Mouse (Mus musculus): ENCODE measurements around the gene Nat10. TPM values are rescaled to one million over a fixed set of nuclear protein-coding genes. Genes with fewer than 3 reads are reported as not detected.

The Nat10 gene
- polyA plus RNA-seq, 1 experiment from 2014 or later = 22.7 TPM

DNA sequence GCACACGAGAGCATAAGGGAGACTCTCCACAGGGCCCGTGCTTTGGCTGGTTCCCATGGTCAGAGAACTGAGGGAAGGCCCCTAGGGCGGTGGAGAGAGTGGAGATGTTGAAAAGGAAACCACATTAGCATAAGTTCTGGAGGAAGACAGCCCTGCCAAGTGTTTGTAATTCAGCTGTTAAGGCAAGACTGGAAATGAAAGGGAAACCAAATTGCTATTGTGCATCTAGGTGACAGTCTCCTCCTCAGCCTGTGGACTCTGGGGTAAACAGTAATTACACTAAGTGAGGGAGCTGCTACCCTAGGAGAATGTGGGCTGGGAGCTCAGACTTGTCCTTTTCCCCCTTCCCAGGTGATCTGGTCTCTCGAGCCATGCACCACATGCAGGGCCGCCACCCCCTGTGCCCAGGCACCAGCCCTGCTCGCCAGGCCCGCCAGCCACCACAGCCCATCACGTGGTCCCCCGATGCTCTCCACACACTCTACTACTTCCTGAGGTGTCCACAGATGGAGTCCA is 78.1 kb downstream of the Nat10 start:
- Histone ChIP-seq H3K9ac (ENCODE audit: low read depth, low read length) (no peak overlapping the region), H3K4me2 (replicated peaks; ENCODE audit: low read depth, low read length) (no peak overlapping the region), H3K4me1 (replicated peaks; ENCODE audit: control insufficient read depth, insufficient read depth, low read length) (no peaks in the 10 kb centered on the region), H3K9me3 (ENCODE audit: control insufficient read depth, low read length) (no peaks in the 10 kb centered on the region), H3K27me3 (ENCODE audit: control insufficient read depth, insufficient read depth, low read length) (no peaks in the 10 kb centered on the region), H3K36me3 (ENCODE audit: control insufficient read depth, insufficient read depth, low read length) (no peaks in the 10 kb centered on the region), H3K4me3 (ENCODE audit: low read depth, low read length) (no peak overlapping the region), H3K27ac (ENCODE audit: low read depth, low read length) (no peak overlapping the region)
- ATAC-seq (ENCODE audit: low FRiP score) (no peak), DNase-seq (ENCODE audit: low spot score) (no peak)
- WGBS = 76% methylated on average over 9 of the region's 9 CpGs

DNA sequence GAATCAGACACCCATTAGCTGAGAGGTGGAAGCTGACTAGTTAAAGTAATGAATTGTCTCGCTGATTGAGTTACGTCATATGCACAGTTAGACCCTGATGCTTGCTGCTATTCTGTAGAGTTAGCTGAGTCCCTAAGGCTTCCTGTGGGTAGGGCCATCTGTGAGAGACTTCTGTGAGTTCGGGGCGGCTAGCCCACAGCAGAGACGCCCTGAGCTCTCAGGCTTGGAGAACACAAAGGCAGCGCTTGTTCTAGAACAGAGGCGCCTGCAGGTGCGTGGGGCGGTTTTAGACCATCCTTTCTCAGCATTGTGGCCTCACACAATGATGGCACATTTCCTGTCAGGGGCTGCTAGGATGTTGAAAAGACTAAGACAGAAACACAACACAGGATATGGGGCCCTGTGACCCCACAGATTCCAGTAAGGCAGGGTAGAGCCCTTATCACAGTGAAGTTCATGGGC is 78.8 kb downstream of the Nat10 start:
- Histone ChIP-seq H3K4me1 (replicated peaks; ENCODE audit: control insufficient read depth, insufficient read depth, low read length) (no peaks in the 10 kb centered on the region), H3K4me3 (ENCODE audit: low read depth, low read length) (no peak overlapping the region), H3K4me2 (replicated peaks; ENCODE audit: low read depth, low read length) (no peak overlapping the region), H3K36me3 (ENCODE audit: control insufficient read depth, insufficient read depth, low read length) (no peaks in the 10 kb centered on the region), H3K9me3 (ENCODE audit: control insufficient read depth, low read length) (no peaks in the 10 kb centered on the region), H3K9ac (ENCODE audit: low read depth, low read length) (no peak overlapping the region), H3K27me3 (ENCODE audit: control insufficient read depth, insufficient read depth, low read length) (no peaks in the 10 kb centered on the region), H3K27ac (ENCODE audit: low read depth, low read length) (no peak overlapping the region)
- DNase-seq (ENCODE audit: low spot score) = no peak
- WGBS = 76% methylated on average over 9 of the region's 9 CpGs
- ATAC-seq (ENCODE audit: low FRiP score) = no peak

DNA sequence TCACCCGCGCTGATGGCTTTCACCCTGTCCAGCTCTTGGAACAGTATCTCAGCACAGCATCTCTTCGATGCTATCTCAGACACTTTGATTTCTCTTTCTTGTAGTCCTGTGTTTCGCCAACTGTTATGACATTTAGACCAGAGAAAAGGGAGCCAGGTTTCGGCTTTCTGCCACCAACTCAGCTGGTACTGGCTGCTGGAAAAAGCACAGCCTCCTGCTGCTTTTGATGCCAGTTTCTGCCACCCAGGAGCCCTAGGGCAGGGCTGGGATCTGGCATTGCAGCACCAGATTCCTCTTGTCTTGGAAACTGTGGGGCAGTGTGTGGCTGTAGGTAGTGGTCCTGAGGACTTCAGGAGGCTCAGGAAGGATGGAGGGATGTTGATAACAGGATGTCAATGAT is 79.9 kb downstream of the Nat10 start:
- Histone ChIP-seq H3K9ac (ENCODE audit: low read depth, low read length) (no peak overlapping the region), H3K4me3 (ENCODE audit: low read depth, low read length) (no peak overlapping the region), H3K9me3 (ENCODE audit: control insufficient read depth, low read length) (no peaks in the 10 kb centered on the region), H3K36me3 (ENCODE audit: control insufficient read depth, insufficient read depth, low read length) (no peaks in the 10 kb centered on the region), H3K4me1 (replicated peaks; ENCODE audit: control insufficient read depth, insufficient read depth, low read length) (no peaks in the 10 kb centered on the region), H3K27me3 (ENCODE audit: control insufficient read depth, insufficient read depth, low read length) (no peaks in the 10 kb centered on the region), H3K4me2 (replicated peaks; ENCODE audit: low read depth, low read length) (no peak overlapping the region), H3K27ac (ENCODE audit: low read depth, low read length) (no peak overlapping the region)
- 82% methylated on average over 5 of the region's 5 CpGs for WGBS
- DNase-seq (ENCODE audit: low spot score) (no peak), ATAC-seq (ENCODE audit: low FRiP score) (no peak)

DNA sequence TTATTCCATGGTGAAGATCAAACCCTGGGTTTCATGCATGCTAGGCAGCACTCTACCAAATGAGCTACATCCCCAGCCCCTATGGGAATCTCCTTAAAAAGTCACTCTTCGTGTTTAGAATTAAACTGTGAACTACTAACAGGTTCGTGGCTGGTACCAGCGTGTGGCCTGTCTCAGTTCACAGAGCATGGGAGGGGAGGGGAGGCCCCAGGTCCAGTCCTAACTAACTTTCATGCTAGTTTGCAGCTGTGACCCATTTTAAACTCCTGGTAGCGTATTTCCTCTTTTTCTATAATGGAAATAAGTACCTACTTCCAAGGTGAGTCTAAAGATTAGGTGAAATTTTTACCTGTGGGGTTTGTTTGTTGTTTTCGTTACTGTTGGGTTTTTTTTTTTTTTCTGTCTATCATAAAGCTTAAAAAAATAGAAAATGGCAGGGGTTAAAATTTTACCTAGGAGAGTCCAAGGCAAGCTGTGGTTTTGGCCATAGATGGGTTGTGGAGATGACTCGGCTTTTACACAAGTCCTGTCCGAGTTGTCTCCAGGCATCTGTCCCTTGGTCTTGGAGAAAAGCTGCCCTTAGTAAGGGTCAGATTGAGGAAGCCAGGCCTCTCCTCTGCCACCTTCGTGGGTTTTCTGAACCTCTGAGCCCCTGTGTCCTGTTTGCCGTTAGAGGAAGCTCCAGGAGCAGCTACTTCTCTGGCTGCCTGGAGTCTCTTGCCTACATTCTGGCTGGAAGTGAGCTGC is 80.5 kb downstream of the Nat10 start:
- no peak for DNase-seq (ENCODE audit: low spot score)
- no peak for ATAC-seq (ENCODE audit: low FRiP score)
- Histone ChIP-seq H3K9ac (ENCODE audit: low read depth, low read length) (no peak overlapping the region), H3K27me3 (ENCODE audit: control insufficient read depth, insufficient read depth, low read length) (no peaks in the 10 kb centered on the region), H3K27ac (ENCODE audit: low read depth, low read length) (no peak overlapping the region), H3K4me3 (ENCODE audit: low read depth, low read length) (no peak overlapping the region), H3K9me3 (ENCODE audit: control insufficient read depth, low read length) (no peaks in the 10 kb centered on the region), H3K36me3 (ENCODE audit: control insufficient read depth, insufficient read depth, low read length) (no peaks in the 10 kb centered on the region), H3K4me1 (replicated peaks; ENCODE audit: control insufficient read depth, insufficient read depth, low read length) (no peaks in the 10 kb centered on the region), H3K4me2 (replicated peaks; ENCODE audit: low read depth, low read length) (no peak overlapping the region)
- 82% methylated on average over 9 of the region's 9 CpGs for WGBS

DNA sequence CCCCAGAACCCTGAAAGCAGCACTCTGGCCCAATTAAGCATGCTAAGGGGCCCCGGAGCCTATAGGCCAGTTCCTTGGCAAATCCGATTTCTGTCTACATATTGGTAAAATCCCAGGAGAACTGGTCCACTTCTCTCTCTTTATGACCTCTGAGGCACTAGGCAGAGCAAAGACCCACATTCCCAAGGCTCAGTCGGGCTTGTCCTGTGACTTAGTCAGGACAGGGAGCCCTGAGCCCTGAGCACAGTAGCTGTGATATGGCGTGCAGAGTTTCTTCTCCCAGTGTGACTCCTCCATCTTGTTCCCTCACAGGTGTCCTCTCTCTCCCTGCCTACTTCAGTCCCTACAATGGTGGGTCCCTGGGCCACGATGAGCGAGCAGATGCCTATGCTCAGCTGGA is 82.6 kb downstream of the Nat10 start:
- H3K4me1 ChIP-seq (replicated peaks; ENCODE audit: control insufficient read depth, insufficient read depth, low read length) = no peaks in the 10 kb centered on the region
- no peaks in the 10 kb centered on the region for H3K27me3 ChIP-seq (ENCODE audit: control insufficient read depth, insufficient read depth, low read length)
- H3K4me2 ChIP-seq (replicated peaks; ENCODE audit: low read depth, low read length) = no peak overlapping the region
- ATAC-seq (ENCODE audit: low FRiP score) (no peak), DNase-seq (ENCODE audit: low spot score) (no peak)
- no peak overlapping the region for H3K9ac ChIP-seq (ENCODE audit: low read depth, low read length)
- H3K27ac ChIP-seq (ENCODE audit: low read depth, low read length) = no peak overlapping the region
- WGBS = 74% methylated on average over 6 of the region's 6 CpGs
- H3K36me3 ChIP-seq (ENCODE audit: control insufficient read depth, insufficient read depth, low read length) = no peaks in the 10 kb centered on the region
- no peaks in the 10 kb centered on the region for H3K9me3 ChIP-seq (ENCODE audit: control insufficient read depth, low read length)
- no peak overlapping the region for H3K4me3 ChIP-seq (ENCODE audit: low read depth, low read length)

DNA sequence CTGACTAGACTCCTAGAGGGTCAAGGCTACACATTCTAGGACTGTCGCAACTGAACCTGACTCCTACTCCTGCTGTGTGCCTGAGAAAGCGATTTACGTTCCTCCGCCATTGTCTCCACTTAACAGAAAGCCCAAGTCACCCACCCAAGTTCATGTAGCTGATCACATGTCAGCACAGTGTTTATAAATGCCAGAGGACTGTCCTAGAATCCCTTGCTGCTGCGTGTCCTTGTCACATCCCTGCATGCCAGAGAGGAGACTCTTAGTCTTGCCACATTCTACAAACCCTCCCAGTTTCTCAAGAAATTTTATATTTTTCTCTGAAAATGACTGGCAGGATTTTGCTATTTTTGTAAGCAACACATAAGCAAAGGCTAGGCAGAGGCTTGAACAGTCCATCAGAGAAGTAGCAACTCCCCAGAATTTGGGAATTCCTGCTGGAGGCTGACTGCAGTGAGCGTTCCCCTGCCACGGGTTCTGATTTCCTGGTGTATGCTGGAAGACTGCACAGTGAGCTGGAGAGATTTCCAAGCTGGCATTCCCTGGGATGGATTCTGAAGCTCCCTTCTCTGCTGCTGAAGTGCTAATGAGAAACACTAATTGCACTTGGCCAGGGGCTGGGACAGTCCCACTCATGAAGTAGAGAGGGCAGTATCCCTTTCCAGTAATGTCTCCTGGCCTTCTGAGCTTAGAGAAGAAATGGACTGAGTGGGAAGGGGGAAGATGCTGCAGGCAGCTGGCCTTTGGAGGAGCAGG is 83.3 kb downstream of the Nat10 start:
- Histone ChIP-seq H3K4me2 (replicated peaks; ENCODE audit: low read depth, low read length) (no peak overlapping the region), H3K27me3 (ENCODE audit: control insufficient read depth, insufficient read depth, low read length) (no peaks in the 10 kb centered on the region), H3K9me3 (ENCODE audit: control insufficient read depth, low read length) (no peaks in the 10 kb centered on the region), H3K9ac (ENCODE audit: low read depth, low read length) (no peak overlapping the region), H3K36me3 (ENCODE audit: control insufficient read depth, insufficient read depth, low read length) (no peaks in the 10 kb centered on the region), H3K4me3 (ENCODE audit: low read depth, low read length) (no peak overlapping the region), H3K27ac (ENCODE audit: low read depth, low read length) (no peak overlapping the region), H3K4me1 (replicated peaks; ENCODE audit: control insufficient read depth, insufficient read depth, low read length) (no peaks in the 10 kb centered on the region)
- no peak for ATAC-seq (ENCODE audit: low FRiP score)
- whole genome bisulfite sequencing = 72% methylated on average over 7 of the region's 7 CpGs
- DNase-seq (ENCODE audit: low spot score) = no peak

DNA sequence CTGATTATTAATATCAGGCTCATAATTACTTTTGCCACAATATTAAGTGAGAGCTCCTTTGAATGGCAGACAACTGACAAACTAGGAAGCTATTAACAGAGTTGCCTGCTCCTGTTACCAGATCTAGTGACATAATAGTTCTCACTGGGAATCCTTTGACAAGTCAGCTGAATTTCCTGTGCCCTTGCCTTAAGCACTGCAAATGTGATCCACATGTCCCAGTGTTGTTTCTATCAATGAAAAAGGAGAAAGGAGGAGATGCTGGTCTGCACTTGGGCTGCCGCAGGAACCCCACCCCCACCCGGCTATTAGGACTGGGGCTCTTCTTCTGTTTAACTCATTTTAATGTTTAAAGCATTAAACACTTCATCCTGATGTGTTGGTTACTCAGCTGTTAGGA is 84.3 kb downstream of the Nat10 start:
- Histone ChIP-seq H3K36me3 (ENCODE audit: control insufficient read depth, insufficient read depth, low read length) (no peaks in the 10 kb centered on the region), H3K27me3 (ENCODE audit: control insufficient read depth, insufficient read depth, low read length) (no peaks in the 10 kb centered on the region), H3K9ac (ENCODE audit: low read depth, low read length) (no peak overlapping the region), H3K4me3 (ENCODE audit: low read depth, low read length) (no peak overlapping the region), H3K4me2 (replicated peaks; ENCODE audit: low read depth, low read length) (no peak overlapping the region), H3K27ac (ENCODE audit: low read depth, low read length) (no peak overlapping the region), H3K9me3 (ENCODE audit: control insufficient read depth, low read length) (no peaks in the 10 kb centered on the region), H3K4me1 (replicated peaks; ENCODE audit: control insufficient read depth, insufficient read depth, low read length) (no peaks in the 10 kb centered on the region)
- ATAC-seq (ENCODE audit: low FRiP score) (no peak), DNase-seq (ENCODE audit: low spot score) (no peak)
- 54% methylated on average over 2 of the region's 2 CpGs for WGBS

DNA sequence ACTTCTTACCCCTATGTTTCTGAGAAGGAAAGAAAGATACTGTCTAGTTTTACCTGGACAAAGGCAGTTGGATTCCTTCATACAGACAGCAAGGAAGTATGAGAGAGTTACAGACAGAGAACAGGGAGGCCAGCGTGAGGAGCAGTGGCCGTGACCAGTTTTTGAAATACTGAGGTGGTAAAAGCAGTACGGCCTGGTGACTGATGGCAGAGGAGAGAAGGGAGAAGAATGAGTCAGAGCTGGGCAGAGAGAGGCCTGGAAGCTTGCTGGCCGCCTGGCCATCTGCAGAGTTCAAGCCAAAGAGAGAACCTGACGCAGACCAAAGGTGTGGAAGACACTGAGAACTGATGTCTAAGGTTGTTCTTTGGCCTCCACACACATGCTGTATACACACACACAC is 85.7 kb downstream of the Nat10 start:
- DNase-seq (ENCODE audit: low spot score) = no peak
- Histone ChIP-seq H3K4me3 (ENCODE audit: low read depth, low read length) (no peak overlapping the region), H3K27me3 (ENCODE audit: control insufficient read depth, insufficient read depth, low read length) (no peaks in the 10 kb centered on the region), H3K4me2 (replicated peaks; ENCODE audit: low read depth, low read length) (no peak overlapping the region), H3K9ac (ENCODE audit: low read depth, low read length) (no peak overlapping the region), H3K27ac (ENCODE audit: low read depth, low read length) (no peak overlapping the region), H3K4me1 (replicated peaks; ENCODE audit: control insufficient read depth, insufficient read depth, low read length) (no peaks in the 10 kb centered on the region), H3K36me3 (ENCODE audit: control insufficient read depth, insufficient read depth, low read length) (no peaks in the 10 kb centered on the region), H3K9me3 (ENCODE audit: control insufficient read depth, low read length) (no peaks in the 10 kb centered on the region)
- ATAC-seq (ENCODE audit: low FRiP score) = no peak
- WGBS = 89% methylated on average over 5 of the region's 5 CpGs

DNA sequence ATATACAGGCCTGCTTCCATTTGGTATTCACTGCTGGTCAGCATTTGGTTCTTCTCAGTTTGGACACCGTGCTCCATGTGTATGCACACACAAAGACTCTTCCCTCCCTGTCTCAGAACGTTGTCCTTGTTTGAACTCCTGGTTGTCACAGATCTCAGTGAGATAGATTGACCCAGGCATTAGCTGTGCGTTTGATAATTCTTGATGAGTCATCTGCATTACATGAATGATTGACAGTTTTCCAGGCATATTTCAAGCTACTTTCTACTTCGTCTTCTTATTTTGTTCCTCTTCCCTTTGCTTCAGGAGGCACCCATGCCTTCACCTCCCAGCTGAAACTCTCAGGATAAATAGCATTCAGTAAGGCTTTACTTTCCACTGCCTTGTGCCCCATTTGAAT is 87.5 kb downstream of the Nat10 start:
- Histone ChIP-seq H3K4me3 (ENCODE audit: low read depth, low read length) (no peak overlapping the region), H3K9me3 (ENCODE audit: control insufficient read depth, low read length) (no peaks in the 10 kb centered on the region), H3K36me3 (ENCODE audit: control insufficient read depth, insufficient read depth, low read length) (no peaks in the 10 kb centered on the region), H3K4me1 (replicated peaks; ENCODE audit: control insufficient read depth, insufficient read depth, low read length) (no peaks in the 10 kb centered on the region), H3K9ac (ENCODE audit: low read depth, low read length) (no peak overlapping the region), H3K27ac (ENCODE audit: low read depth, low read length) (no peak overlapping the region), H3K4me2 (replicated peaks; ENCODE audit: low read depth, low read length) (no peak overlapping the region), H3K27me3 (ENCODE audit: control insufficient read depth, insufficient read depth, low read length) (no peaks in the 10 kb centered on the region)
- WGBS = 86% methylated on average over 4 of the region's 4 CpGs
- DNase-seq (ENCODE audit: low spot score) (no peak), ATAC-seq (ENCODE audit: low FRiP score) (no peak)
